ENCODE assay signal across 9 mouse cellular contexts in the genomic region with DNA sequence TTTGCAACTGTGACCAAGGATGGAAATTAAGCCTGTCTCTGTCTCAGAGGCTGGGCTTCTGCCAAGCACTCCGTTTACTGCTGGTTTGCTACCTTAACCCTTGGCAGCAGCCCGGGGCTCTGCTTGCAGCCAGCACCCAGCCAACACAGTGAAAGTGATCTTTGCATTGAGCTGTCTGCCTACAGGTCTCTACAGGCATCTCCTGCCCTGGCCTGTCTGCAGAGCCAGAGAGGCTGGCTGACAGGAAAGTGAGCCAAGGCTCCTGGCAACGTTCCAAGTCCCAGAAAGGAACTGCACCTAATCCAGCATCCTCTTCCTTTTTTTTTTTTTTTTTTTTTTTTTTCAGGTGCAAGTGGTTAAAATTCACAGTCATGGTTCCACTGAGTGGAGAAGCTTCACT.
DNase-seq lines count a peak whose midpoint lies in the region; ATAC-seq and TF ChIP-seq lines count a peak whose summit lies in the region.
"Had no signal": no experiment of that assay in that cellular context is flagged by ENCODE, and none has a peak within 500 bp of the region (broad histone marks: within the 10 kb centered on the region; RNA-seq: fewer than 3 reads in every experiment).

No protein-coding gene starts in this region.

- H3K27me3 ChIP-seq in hindbrain, embryonic 13.5 days = no peaks in the 10 kb centered on the region
- no peaks in the 10 kb centered on the region for H3K27me3 ChIP-seq in midbrain, postnatal 0 days (ENCODE audit: insufficient read depth, low read length)

- H3K4me2 ChIP-seq in hindbrain, embryonic 13.5 days = no peak overlapping the region
- no peak overlapping the region for H3K4me2 ChIP-seq in midbrain, postnatal 0 days (ENCODE audit: low read depth, low read length, poor library complexity, severe bottlenecking)

- peaks cover 16% of the 10 kb centered on the region for H3K4me1 ChIP-seq in hindbrain, embryonic 13.5 days (replicated peaks)
- H3K4me1 ChIP-seq in midbrain, postnatal 0 days (ENCODE audit: insufficient read depth, low read length) = no peaks in the 10 kb centered on the region

- no peak for TF ChIP-seq CTCF in midbrain, postnatal 0 days (IDR thresholded peaks at IDR 0.05)

- 43% methylated on average over 3 of the region's 3 CpGs for WGBS in hindbrain, embryonic 13.5 days
- 11% methylated on average over 3 of the region's 3 CpGs for WGBS in midbrain, postnatal 0 days

- H3K9me3 ChIP-seq in hindbrain, embryonic 13.5 days = no peaks in the 10 kb centered on the region
- H3K9me3 ChIP-seq in midbrain, postnatal 0 days (ENCODE audit: low read length) = no peaks in the 10 kb centered on the region
- H3K9me3 ChIP-seq: G1E had no signal

- no peaks in the 10 kb centered on the region for H3K36me3 ChIP-seq in hindbrain, embryonic 13.5 days
- no peaks in the 10 kb centered on the region for H3K36me3 ChIP-seq in midbrain, postnatal 0 days (ENCODE audit: insufficient read depth, low read length)
- H3K36me3 ChIP-seq: G1E had no signal

- ATAC-seq in hindbrain, embryonic 13.5 days (ENCODE audit: low FRiP score) = peak; percentile 83
- ATAC-seq in midbrain, postnatal 0 days (ENCODE audit: low FRiP score) = no peak

- intact Hi-C loops in left cerebral cortex, postnatal 25 days (cut with DNase I) = no loop called here

- H3K9ac ChIP-seq in hindbrain, embryonic 13.5 days = no peak overlapping the region; the same call in 1 of the 2 replicates
- no peak overlapping the region for H3K9ac ChIP-seq in midbrain, postnatal 0 days (replicated peaks; ENCODE audit: low read length, poor library complexity, severe bottlenecking)

- no peak overlapping the region for H3K4me3 ChIP-seq in hindbrain, embryonic 13.5 days
- H3K4me3 ChIP-seq in midbrain, postnatal 0 days (ENCODE audit: low read depth, low read length) = no peak overlapping the region

- peak overlapping the region; percentile 4; the same call in 1 of the 2 replicates for H3K27ac ChIP-seq in hindbrain, embryonic 13.5 days
- H3K27ac ChIP-seq in midbrain, postnatal 0 days (ENCODE audit: low read depth, low read length) = no peak overlapping the region

- peak; percentile 70 for DNase-seq in layer of hippocampus, adult 11-12 months (ENCODE audit: low spot score)
- no peak for DNase-seq in layer of hippocampus, adult 9-10 months (ENCODE audit: low spot score)
- DNase-seq in cerebellum, adult 11 months = peak; percentile 72
- peak; percentile 31 to 37 for DNase-seq in frontal cortex, postnatal 36 days (ENCODE audit: low spot score in 2 of 2)
- DNase-seq in left cerebral cortex, postnatal 25 days (ENCODE audit: low spot score in 2 of 2) = peak; percentile 39 to 54
- DNase-seq in midbrain, postnatal 0 days (ENCODE audit: low spot score) = peak; percentile 85
- peak; percentile 30 for DNase-seq in thymus, postnatal 25 days
